In genomic region chr19:47731931-47732330, GRCm38 (mm10) we compare ENCODE assay signal across 7 mouse cellular contexts. TPM values are rescaled to one million over a fixed set of nuclear protein-coding genes. Genes with fewer than 3 reads are reported as not detected.
DNase-seq lines count a peak whose midpoint lies in the region; TF ChIP-seq lines count a peak whose summit lies in the region.

No protein-coding gene starts in this region.

- H3K4me3 ChIP-seq in E14TG2a.4 (replicated peaks; ENCODE audit: low read length) = peak overlapping the region; percentile 89
- H3K4me3 ChIP-seq in lung, adult 2 months (replicated peaks; ENCODE audit: extremely low read depth, low read depth, low read length) = peak overlapping the region; percentile 81

- H3K9me3 ChIP-seq in E14TG2a.4 (ENCODE audit: low read length) = 0 out of 2 replicates have a peak, but pooled peaks cover 5% of the 10 kb centered on the region

- no peaks in the 10 kb centered on the region for H3K27me3 ChIP-seq in E14TG2a.4 (ENCODE audit: insufficient read depth, low read length)

- TF ChIP-seq CTCF in E14TG2a.4 (conservative IDR thresholded peaks at IDR 0.05; ENCODE audit: low read length) = no peak
- TF ChIP-seq CTCF in lung, adult 2 months (IDR thresholded peaks at IDR 0.05; ENCODE audit: insufficient read depth, low read length) = no peak

- DNase-seq in R1 (ENCODE audit: low read depth, low spot score) = peak; percentile 81
- DNase-seq in embryo, embryonic 10.5 days (ENCODE audit: low spot score) = peak; percentile 85
- peak; percentile 44 for DNase-seq in heart, adult 8-10 months (ENCODE audit: low spot score)
- DNase-seq in kidney, postnatal 10 days = peak; percentile 88
- DNase-seq in lung, adult 2 months = no peak
- DNase-seq in ovary, postnatal 36 days (ENCODE audit: low spot score) = peak; percentile 59

- TF ChIP-seq POLR2A in lung, adult 2 months (IDR thresholded peaks at IDR 0.05; ENCODE audit: borderline replicate concordance, extremely low read depth, low read depth, low read length) = no peak

- H3K4me1 ChIP-seq in E14TG2a.4 (replicated peaks; ENCODE audit: low read depth, low read length) = peaks cover 13% of the 10 kb centered on the region
- peaks cover 5% of the 10 kb centered on the region for H3K4me1 ChIP-seq in lung, adult 2 months (ENCODE audit: control insufficient read depth, insufficient read depth, low read length)

- peaks cover 46% of the 10 kb centered on the region for H3K36me3 ChIP-seq in E14TG2a.4 (ENCODE audit: insufficient read depth, low read length)

- 5% methylated on average over 13 of the region's 15 CpGs for WGBS in lung, adult 2 months

RNA-seq across cellular contexts. Expression of gene Sfr1, which starts 0.4 kb away (rescaled TPM):
- total RNA-seq in heart, adult 8-10 months (2022) = 10 to 100 TPM; 66.5 to 80.7 (median 72.1) TPM
- polyA plus RNA-seq in lung, adult 2 months (2012; rRNA removed) = 47.8 and 56.4 TPM in 2 replicates

RNA-seq across cellular contexts. Expression of gene Col17a1, which starts 40.0 kb away (rescaled TPM):
- not detected for total RNA-seq in heart, adult 8-10 months (2022)
- polyA plus RNA-seq in lung, adult 2 months (2012; rRNA removed) = 8.7 and 20.2 TPM in 2 replicates
